Mouse (Mus musculus) thymus, adult 2 months (tissue): ENCODE measurements around the gene Slc25a27.

ENCODE experiments used
- CTCF ChIP-seq: fragments of 200-500 bp; IDR thresholded peaks from 2 replicates; pipeline ENCODE4 v1.5.1; 2012; ENCODE audit warnings: mild to moderate bottlenecking, control low read depth, low read length, moderate library complexity, borderline replicate concordance; ENCODE audit not compliant: control insufficient read depth, poor library complexity, insufficient read depth; ENCODE audit errors: extremely low read depth
- POLR2A ChIP-seq: fragments of 200-500 bp; IDR thresholded peaks from 2 replicates; pipeline ENCODE4 v1.6.1; 2012; ENCODE audit warnings: mild to moderate bottlenecking, low read length, control low read depth, moderate library complexity; ENCODE audit not compliant: control insufficient read depth, poor library complexity, insufficient read depth; ENCODE audit errors: extremely low read depth

DNA sequence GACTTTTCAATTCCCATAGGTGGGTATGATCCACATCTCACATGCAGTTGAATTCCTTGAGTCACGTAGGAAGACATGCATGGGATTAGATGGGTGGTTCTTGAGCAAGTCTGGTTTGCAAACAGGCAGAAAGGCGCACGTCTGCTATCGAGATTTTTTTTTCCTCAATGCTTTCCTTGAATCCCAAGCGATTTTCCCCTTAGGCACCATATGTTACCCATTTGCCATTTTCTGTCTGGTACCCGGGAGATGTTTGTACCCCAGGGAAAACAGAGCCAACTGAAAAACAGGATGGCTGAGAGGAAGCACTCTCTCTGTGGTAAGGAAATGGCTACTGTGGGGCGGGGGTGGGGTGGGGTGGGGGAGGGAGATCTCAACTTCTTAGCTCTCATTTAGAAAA lies 49.6 kb upstream of the Slc25a27 start:
- TF ChIP-seq CTCF, result no peak
- no peak for TF ChIP-seq POLR2A
